Mouse (Mus musculus) monocyte, adult 5-6 weeks (primary cell): ENCODE data around the gene Mllt3. TPM values are rescaled to one million over a fixed set of nuclear protein-coding genes. Genes with fewer than 3 reads are reported as not detected.

ENCODE experiments used
- ATAC-seq: fragments of 153-309, 156-312 bp; replicated peaks from 2 replicates; pipeline ENCODE4 v1.8.0; 2017; ENCODE audit warnings: mild to moderate bottlenecking; ENCODE audit not compliant: low TSS enrichment, insufficient number of reproducible peaks, severe bottlenecking, poor library complexity, low FRiP score
- total RNA-seq: library from RNA; stranded (forward); fragments of 200-1000, 200-491, 200-594 nt; gene quantifications from 3 replicates; pipeline ENCODE4 v1.2.3, GENCODE M21; 2017

Gene Mllt3
- total RNA-seq, 1 experiment from 2014 or later: 13.2 TPM

GRCm38 (mm10) chr4:87852461-87852860 lies 180.7 kb downstream of the Mllt3 start:
- ATAC-seq: no peak

DNA sequence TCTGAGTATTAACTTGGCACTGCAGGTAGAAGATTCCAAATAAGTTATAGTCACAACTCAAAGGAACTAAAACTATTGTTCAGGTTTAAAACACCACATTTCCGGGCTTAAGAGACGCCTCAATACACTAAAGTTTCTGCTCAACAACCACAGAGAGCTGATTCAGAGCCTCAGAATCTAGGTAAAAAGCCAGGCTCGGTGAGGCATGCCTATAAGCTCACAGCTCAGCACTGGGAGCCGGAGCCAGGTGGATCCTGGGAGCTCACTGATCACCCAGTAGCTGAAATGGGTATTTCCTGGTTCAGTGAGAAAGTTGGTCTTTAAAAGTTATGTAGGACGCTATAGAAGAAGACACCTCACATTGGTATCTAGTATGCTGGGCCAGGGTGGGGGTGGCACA lies 183.1 kb downstream of the Mllt3 start:
- ATAC-seq: no peak

DNA sequence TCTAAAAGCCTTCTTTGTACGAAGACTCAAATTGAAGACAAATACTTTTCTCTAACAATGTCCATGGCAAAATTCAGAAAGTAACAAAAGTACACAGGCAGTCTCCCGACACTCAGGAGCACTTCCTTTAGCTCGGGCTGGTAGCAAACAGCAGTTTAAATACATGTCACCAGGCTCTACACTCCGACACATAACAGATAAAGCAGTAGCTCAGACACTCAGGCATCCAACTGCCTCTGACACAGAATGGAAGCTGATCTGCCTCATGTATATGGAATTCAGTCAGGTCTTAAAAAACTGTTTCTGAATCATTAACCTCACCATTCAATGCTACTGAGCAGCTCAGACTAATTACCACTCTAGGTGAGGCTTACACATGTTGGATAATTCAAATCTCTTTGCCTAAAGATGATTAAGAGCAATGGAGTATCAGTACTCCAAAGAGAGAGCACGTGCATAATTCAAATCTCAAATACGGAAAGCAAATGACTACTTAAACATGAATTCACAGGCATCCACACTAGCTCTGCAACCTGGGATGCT lies 188.4 kb downstream of the Mllt3 start:
- ATAC-seq: no peak

GRCm38 (mm10) chr4:87840210-87840910 lies 192.8 kb downstream of the Mllt3 start:
- no peak for ATAC-seq

- no peak for ATAC-seq
Measured at GRCm38 (mm10) chr4:87838716-87839115, 194.4 kb downstream of the Mllt3 start.

GRCm38 (mm10) chr4:87837471-87838361 lies 195.4 kb downstream of the Mllt3 start:
- no peak for ATAC-seq

GRCm38 (mm10) chr4:87836257-87836656 lies 196.9 kb downstream of the Mllt3 start:
- ATAC-seq: no peak

GRCm38 (mm10) chr4:87835191-87835590 lies 198.0 kb downstream of the Mllt3 start:
- no peak for ATAC-seq

DNA sequence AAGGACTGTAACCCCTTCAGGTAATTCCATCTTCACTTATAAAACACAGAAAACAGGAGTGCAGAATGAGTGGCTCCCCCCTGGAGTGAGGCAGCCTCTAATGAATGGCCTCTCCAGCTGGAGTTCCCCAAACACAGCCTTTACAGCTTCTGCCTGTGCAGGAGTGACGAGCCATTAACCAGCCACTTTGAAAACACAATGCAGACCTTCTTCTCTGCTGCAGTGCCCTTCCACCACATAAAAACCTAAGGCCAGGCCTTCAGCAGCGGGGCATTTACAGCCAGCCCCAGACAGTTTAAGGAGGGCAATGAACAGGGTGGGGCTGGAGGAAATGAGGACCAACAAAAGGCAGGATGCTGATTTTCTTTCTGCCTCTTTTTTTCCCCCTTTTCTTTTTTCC lies 198.9 kb downstream of the Mllt3 start:
- ATAC-seq: no peak

GRCm38 (mm10) chr4:87830794-87831306 lies 202.3 kb downstream of the Mllt3 start:
- no peak for ATAC-seq

- no peak for ATAC-seq
Measured at GRCm38 (mm10) chr4:87829426-87830063, 203.6 kb downstream of the Mllt3 start.

GRCm38 (mm10) chr4:87826336-87826735 lies 206.8 kb downstream of the Mllt3 start:
- no peak for ATAC-seq

- ATAC-seq: no peak
Measured at GRCm38 (mm10) chr4:87823623-87824022, 209.5 kb downstream of the Mllt3 start.

DNA sequence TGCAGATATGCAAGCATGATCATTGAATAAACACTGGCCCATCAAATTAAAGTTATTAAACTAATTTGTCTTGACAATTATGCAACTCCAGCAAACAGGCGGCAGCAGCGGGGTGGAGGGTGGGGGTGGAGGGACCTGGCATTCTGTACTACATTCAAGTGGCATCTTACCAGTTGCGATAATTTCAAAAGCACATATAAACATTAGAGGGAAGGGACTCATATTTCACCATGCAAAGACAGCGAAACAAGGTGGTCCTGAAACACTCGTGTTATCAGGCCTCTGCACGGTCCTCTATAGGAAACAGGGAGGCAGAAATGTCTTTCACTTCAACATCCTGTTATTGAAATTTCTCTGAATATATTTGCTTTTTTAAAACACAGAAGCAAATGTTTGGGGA lies 210.0 kb downstream of the Mllt3 start:
- no peak for ATAC-seq

- no peak for ATAC-seq
Measured at GRCm38 (mm10) chr4:87820911-87821310, 212.3 kb downstream of the Mllt3 start.

DNA sequence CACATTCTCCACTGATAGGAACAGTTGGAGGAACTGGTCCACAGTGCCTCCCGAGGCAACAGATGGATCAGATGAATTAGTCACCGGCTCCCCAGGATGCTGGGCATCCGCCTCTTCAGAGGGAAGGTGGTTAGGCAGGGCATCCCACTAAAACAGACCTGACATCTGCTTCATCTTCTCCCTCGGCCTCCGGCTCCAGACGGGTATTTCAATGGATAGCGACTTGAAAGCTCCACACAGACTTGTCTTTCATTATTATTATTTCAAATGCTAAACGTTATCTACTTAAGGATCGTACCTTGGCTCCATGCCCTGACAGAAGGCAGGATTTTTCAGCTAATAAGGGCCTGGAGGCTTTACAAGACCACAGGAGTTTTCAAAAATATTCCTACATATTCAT lies 214.0 kb downstream of the Mllt3 start:
- no peak for ATAC-seq

DNA sequence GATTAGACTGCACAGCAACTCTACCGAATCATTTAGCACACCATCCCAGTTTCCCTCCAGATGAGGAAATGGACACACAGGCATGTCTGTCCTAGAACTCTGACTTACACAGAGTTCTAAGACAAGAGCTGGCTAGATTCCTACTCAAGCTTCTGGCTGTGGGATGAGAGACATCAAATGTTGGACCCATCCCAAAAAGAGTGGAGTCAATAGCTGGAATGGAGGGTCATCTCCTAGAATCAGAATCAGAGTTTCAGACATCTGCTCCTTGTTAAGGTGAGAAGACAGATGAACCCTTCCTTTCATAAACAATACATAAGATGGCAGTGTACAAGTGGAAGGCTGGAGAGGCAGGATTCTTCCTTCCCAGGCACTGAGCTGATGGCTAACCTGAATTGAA lies 214.9 kb downstream of the Mllt3 start:
- ATAC-seq: no peak

GRCm38 (mm10) chr4:87815465-87816108 lies 217.6 kb downstream of the Mllt3 start:
- no peak for ATAC-seq

GRCm38 (mm10) chr4:87811899-87812298 lies 221.3 kb downstream of the Mllt3 start:
- no peak for ATAC-seq
